Mouse (Mus musculus) mouse embryonic stem cell (cell line): ENCODE measurements at regions not wholly inside any gene's neighbourhood (a gene's known extent, or its start where the extent isn't known, plus 50 kb on each side); places are given as distances from the start of the nearest gene placed in this dataset.

Source experiments
- in situ Hi-C, 2 experiments: fragments of 300-500 bp; cut with MboI; formaldehyde crosslinking; loops; 1 replicate in 1 of 2; 3 replicates in 1 of 2; pipeline ENCODE4 v1.14.3; 2019 to 2020; ENCODE audit warnings: low sequenced_read_pairs in 2 of 2, low pct_unique_long_range_greater_than_20kb in 1 of 2, mixed read lengths in 1 of 2; ENCODE audit not compliant: unreplicated experiment in 1 of 2

DNA sequence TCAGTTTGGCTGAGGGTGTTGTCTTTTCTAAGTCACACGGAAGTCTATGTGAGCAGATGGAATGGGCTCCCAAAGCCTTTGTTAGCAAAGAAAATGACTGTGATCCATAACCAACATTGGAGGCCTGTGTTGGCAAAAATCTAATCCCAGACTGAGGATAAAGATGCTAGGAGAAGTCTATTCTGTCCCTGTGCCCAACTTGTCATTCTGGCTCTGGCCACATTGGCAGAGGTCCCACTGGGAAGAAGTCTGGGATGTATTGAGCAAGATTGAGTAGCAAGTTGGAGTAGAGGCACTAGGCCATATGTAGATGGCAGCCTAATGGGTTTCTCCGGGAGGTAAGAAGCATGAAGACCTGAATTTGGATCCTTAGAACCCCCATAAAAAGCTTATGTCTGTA, 54.1 kb downstream of the Nog start:
- in situ Hi-C loops: no loop called here

DNA sequence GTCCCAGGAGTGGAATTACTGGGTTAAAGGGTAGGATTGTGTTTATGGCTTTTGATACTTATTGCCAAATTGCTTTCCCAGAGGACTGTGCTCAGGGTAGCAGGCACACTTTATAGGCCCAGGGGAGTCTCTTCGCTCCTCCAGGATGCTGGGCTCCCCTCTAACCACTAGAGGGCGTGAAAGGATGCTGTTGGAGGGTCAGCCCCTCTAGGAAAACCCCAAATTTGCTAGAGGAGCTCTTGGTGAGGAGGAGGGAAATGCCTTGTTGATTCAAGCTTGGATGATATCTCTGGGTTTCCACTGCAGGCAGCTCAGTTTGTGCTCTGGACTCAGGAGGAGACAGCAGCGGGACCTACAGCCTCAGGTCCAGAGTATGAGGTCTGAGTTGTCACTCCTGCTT, 58.8 kb downstream of the Nog start:
- in situ Hi-C loops: no loop called here

DNA sequence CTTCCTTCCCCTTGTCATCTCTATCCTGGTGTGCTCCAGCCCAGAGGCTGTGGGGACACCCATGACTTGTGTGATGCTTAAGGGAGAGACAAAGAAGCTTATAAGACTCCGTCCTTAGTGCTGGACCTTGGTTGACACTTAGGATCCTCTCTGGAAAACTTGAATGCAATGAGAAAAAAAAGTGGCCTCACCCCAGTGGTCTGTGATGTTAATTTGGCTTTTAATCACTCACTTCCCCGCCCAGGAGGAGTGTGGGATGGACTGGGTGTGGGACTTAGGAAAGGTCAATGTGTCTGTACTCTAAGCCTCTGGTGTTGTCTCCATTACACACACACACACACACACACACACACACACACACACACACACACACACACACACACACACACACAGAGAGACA, 60.0 kb downstream of the Nog start:
- in situ Hi-C loops: no loop called here

GRCm38 (mm10) chr11:89239891-89240290, 62.2 kb downstream of the Nog start:
- in situ Hi-C loops: no loop called here

DNA sequence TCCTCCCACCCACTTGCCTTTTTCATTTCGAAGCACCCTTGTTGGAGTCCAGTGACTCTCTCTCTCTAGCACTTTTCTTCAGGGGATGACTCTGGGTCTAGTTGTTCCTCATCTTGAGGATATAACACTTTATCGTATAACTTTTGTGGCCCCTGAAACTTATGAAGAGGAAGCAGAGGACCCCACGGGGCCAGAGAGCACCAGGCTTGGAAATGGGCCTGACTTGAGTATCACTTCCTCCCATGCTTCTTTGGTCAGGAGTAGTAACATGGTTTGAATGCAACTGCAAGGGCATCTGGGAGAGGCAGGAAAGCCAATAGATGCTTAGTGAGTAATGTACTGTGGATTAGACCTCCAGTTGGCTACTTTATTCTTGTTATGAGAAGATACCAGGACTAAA, 65.2 kb downstream of the Nog start:
- in situ Hi-C loops: no loop called here

- in situ Hi-C loops: no loop called here
These were observed 69.2 kb downstream of the Nog start for GRCm38 (mm10) chr11:89232884-89233480.

DNA sequence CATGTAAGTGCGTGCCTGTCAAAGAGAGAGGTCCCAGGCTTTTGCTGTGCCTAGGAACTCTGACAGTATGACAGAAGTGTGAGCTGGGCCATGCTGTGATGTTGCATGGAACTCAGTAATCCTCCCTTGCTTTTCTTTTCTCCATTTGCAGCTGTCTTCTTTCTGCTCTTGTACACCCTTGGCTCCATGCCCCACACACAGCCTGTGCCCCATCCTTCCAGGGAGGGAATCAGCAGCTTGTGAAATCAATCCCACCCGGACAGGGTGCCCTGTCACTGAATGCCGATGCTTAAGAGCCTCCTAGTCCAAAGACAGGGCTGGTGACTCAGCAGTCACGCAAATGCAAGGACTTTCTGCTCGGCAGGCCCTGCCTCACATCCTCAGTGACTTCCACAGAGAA, 72.4 kb downstream of the Nog start:
- in situ Hi-C loops: no loop called here

- in situ Hi-C loops: no loop called here
These were observed 88.9 kb downstream of the Nog start for GRCm38 (mm10) chr11:89213204-89213603.

- in situ Hi-C loops: no loop called here
These were observed 92.6 kb downstream of the Nog start for GRCm38 (mm10) chr11:89209531-89209950.

GRCm38 (mm10) chr11:89209072-89209471, 93.1 kb downstream of the Nog start:
- in situ Hi-C loops: no loop called here

DNA sequence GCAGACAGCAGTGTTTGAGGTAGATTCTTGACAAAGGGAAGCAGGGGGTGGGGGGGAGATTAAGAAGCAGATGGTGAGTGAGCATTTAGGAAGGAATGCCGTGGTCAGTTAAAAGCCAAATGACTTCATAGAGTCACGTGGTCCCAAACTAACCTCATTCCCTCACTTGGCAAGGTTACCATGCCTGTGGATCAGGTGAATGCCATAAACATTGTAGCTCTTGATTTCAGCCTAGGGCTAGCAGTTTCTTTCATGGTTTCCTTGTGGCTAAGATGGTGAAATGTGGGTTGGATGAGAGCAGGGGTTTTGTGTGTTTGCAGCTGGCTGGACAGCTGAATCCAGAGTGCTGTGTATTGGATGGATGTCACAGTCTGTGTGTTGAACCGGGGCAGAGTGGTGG, 95.3 kb downstream of the Nog start:
- in situ Hi-C loops: no loop called here

DNA sequence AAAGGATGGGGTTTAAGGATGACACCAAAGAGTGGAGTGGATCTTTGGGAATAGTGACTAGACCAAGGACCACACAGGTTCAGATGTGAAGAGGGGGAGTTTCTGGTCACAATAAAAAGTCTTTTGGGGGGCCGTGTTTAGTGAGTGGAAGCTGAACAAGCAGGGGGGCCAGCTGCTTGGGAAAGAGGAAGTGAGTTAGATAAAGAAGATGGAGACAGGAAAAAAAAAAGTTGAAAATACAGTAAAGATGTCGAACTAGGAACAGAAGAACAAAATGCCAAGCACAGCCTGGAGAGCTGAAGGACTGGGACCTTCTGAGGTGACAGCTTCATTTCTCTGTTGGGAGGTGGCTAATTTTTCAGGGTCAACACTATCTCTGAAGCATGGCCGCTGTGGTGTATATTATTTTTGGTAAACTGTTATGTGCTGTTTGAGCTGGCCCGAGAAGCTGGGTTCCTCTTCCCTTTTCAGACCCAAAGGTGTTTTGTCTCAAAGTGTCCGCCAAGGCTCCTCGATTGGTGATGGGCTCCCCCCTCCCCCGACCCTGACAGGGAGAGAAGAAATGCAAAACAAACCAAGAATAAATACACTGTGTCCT, 97.1 kb downstream of the Nog start:
- in situ Hi-C loops: no loop called here

GRCm38 (mm10) chr11:89200458-89200857, 101.7 kb downstream of the Nog start:
- in situ Hi-C loops: no loop called here

- in situ Hi-C loops: no loop called here
These were observed 109.3 kb downstream of the Nog start for GRCm38 (mm10) chr11:89192815-89193214.

DNA sequence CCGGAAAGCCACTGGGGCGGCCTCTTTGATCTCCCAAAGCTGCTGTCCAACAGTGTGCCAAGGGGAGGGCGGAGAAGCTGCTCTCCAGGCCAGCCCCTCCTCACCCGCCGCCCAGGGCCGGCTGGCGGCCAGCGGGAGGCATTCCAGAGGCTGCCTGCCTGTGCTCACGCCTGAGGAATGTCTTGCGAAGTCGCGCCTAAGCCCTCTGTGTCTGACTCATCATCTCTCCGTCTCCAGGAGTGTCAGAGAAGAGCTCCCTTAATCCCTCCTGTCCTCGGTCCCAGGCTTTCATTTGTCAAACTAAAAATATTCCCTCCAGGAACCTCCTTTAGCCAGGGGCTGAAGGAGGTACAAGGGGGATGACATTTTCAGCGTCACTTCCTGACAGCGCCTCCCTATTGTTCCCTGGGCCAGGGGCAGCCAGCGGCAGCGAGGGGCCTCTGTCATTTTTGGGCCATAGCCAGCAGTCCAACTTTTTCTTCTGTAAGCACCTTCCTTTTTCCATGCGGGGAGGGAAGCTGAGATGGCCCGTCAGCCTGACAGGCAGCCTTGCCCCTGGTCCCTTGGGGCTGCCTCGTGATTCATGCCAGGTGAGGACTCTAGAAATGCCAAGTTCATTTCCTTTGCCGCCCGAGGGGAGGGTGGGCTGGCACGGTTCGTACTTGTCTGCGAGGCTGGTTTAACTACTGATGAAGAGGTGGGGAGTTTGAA, 113.4 kb downstream of the Gm525 start:
- in situ Hi-C loops: no loop called here

DNA sequence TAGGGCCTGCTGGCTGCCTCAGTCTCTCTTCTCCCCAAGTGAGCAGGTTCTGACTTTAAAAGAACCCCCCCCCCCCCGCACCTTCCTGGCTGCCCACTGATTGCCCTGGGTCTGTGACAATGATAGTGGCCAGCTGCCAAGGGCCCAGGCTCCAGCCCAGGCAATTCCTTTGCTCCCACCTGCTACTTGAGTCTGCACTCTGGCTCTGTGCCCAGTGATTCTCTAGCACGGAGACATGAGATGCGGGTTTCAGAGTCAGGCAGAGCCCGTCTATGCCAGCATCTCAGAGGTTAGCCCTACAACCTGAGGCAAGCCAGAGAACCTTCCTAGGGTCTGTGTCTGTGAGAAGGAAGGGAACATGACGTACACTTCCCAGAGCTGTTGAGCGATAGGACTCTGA, 112.2 kb downstream of the Gm525 start:
- in situ Hi-C loops: no loop called here

DNA sequence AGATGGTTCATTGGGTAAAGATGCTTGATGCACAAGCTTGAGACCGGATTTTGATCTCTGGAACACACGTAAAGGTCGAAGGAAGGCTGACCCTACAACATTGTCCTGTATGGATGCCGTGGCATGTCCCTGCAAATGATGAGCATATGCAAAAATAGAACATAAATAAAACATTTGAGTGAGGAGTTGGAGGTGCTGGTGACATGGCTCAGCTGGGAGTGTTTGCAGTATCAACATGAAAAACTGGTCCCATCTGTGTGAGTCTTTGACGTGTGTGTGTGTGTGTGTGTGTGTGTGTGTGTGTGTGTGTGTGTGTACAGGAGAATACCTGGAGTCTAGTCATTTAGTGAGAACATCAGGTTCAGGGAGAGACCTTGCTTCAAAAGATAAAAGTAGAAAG, 107.8 kb downstream of the Gm525 start:
- in situ Hi-C loops: no loop called here

DNA sequence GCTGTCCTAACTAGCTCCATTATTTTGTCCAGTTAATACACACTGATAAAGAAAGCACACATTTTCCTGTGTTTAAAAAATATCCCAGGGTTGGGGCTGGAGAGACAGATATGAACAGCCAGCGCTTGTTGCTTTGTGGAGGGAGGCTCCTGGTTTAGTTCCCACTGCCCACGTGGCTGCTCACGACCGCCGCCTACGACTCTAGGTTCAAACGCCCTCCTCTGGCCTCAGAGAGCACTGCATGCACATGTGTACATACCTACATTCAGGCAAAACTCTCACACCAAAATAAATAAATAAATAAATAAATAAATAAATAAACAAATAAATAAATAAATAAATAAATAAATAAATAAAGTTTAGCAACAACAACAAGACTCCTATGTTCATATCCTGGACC, 104.8 kb downstream of the Gm525 start:
- in situ Hi-C loops: no loop called here

- in situ Hi-C loops: no loop called here
These were observed 101.9 kb downstream of the Gm525 start for GRCm38 (mm10) chr11:89175511-89175910.

- in situ Hi-C loops: no loop called here
These were observed 101.3 kb downstream of the Gm525 start for GRCm38 (mm10) chr11:89174967-89175366.
